Mouse (Mus musculus): ENCODE results near the gene Cycs.

DNA sequence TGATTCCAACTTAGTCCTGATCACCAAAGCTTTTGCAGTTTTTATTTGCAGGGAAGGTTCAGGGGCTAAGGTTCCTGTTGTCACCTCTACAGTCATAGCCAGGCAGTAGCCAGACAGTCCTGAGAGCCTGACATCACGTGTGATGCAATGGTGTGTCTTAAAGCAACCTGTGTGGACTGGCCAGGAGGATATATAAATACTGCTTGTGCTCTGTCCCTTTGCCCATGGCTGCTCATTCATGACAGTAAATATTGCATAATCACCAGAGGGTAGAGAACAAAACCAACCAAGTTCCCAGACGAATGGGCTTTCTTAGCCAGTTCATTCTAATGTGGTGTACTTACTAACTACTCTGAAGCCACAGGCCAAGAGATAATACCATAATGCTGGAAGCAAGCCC lies 21.1 kb upstream of the Cycs start:
- TF ChIP-seq POLR2A (IDR thresholded peaks at IDR 0.05; ENCODE audit: control insufficient read depth, low read depth, low read length), result no peak
- TF ChIP-seq CTCF (IDR thresholded peaks at IDR 0.05; ENCODE audit: control insufficient read depth, insufficient read depth, insufficient replicate concordance, low read depth, low read length), result no peak

All from testis, adult 2 months (tissue).